Mouse (Mus musculus) ES-Bruce4 (cell line): ENCODE data around the gene Cntnap2.

Experiments
- CTCF ChIP-seq: IDR thresholded peaks from one replicate; pipeline ENCODE4 v1.8.1; 2011; ENCODE audit warnings: low read depth, low read length
- EP300 ChIP-seq: IDR thresholded peaks from 2 replicates; pipeline ENCODE4 v1.6.1; 2011; ENCODE audit warnings: low read depth, low read length; ENCODE audit not compliant: insufficient read depth
- POLR2A ChIP-seq: IDR thresholded peaks from one replicate; pipeline ENCODE4 v1.8.1; 2011; ENCODE audit warnings: low read length; ENCODE audit not compliant: insufficient read depth

DNA sequence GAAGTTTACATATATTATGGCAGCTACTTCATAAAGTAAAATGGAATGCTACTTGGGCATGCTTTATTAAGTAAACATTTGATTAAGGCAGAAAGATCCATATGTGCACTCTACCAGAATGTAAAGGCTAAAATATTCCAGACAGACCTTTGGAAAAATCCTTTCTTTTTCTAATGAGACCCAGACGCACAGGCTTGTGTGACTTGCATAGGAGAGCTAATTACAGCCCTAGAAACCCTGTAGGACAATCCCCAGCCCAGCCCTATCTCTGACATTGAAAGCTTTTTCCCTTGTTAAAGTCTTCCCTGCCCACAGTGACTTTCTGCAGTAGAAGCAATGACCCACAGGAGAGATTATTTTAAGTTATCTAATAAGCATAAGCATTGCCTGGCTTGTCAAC lies 879.6 kb downstream of the Cntnap2 start:
- TF ChIP-seq CTCF (no peak), POLR2A (no peak), EP300 (no peak)
